Mouse (Mus musculus): Measurements from ENCODE around the gene Fsd1l. TPM values are rescaled to one million over a fixed set of nuclear protein-coding genes. Genes with fewer than 3 reads are reported as not detected.
"Not testable (repeated sequence)": the region's sequence is repeated elsewhere in the genome, so short reads cannot be mapped to it uniquely, and the experiment has no call there.

Gene Fsd1l
- polyA plus RNA-seq, 1 experiment from 2014 or later, result 0.96 TPM

GRCm38 (mm10) chr4:53715977-53716376, 84.7 kb downstream of the Fsd1l start:
- no peak for DNase-seq
- no peaks in the 10 kb centered on the region for H3K9me3 ChIP-seq (ENCODE audit: low read length)
- no peak overlapping the region for H3K4me2 ChIP-seq (ENCODE audit: low read depth, low read length)
- H3K4me1 ChIP-seq (ENCODE audit: insufficient read depth), result peaks cover 7% of the 10 kb centered on the region
- H3K27ac ChIP-seq (ENCODE audit: low read depth), result no peak overlapping the region
- ATAC-seq, result no peak
- no peak overlapping the region for H3K9ac ChIP-seq (replicated peaks)
- TF ChIP-seq EP300 (IDR thresholded peaks at IDR 0.05; ENCODE audit: low read depth), result no peak
- TF ChIP-seq CTCF (IDR thresholded peaks at IDR 0.05; ENCODE audit: low read depth), result peak; percentile 53
- no peak overlapping the region for H3K4me3 ChIP-seq (ENCODE audit: low read depth, low read length)
- no peaks in the 10 kb centered on the region for H3K36me3 ChIP-seq (replicated peaks; ENCODE audit: insufficient read depth, low read length)
- no peaks in the 10 kb centered on the region for H3K27me3 ChIP-seq (ENCODE audit: insufficient read depth, low read length)

- Histone ChIP-seq H3K4me2 (ENCODE audit: low read depth, low read length) (no peak overlapping the region), H3K4me1 (ENCODE audit: insufficient read depth) (peaks cover 7% of the 10 kb centered on the region), H3K27ac (ENCODE audit: low read depth) (no peak overlapping the region), H3K9ac (replicated peaks) (no peak overlapping the region), H3K4me3 (ENCODE audit: low read depth, low read length) (no peak overlapping the region), H3K9me3 (ENCODE audit: low read length) (no peaks in the 10 kb centered on the region), H3K27me3 (ENCODE audit: insufficient read depth, low read length) (no peaks in the 10 kb centered on the region), H3K36me3 (replicated peaks; ENCODE audit: insufficient read depth, low read length) (no peaks in the 10 kb centered on the region)
- ATAC-seq (no peak), DNase-seq (no peak)
- TF ChIP-seq CTCF (IDR thresholded peaks at IDR 0.05; ENCODE audit: low read depth) (no peak), EP300 (IDR thresholded peaks at IDR 0.05; ENCODE audit: low read depth) (no peak)
- WGBS (ENCODE audit: insufficient replicate concordance), result 69% methylated on average over 4 of the region's 4 CpGs
Measured at GRCm38 (mm10) chr4:53717546-53717945, 86.3 kb downstream of the Fsd1l start.

GRCm38 (mm10) chr4:53718261-53718660, 87.0 kb downstream of the Fsd1l start:
- WGBS (ENCODE audit: insufficient replicate concordance), result 58% methylated on average over 5 of the region's 5 CpGs
- DNase-seq, result no peak

GRCm38 (mm10) chr4:53722506-53722905, 91.2 kb downstream of the Fsd1l start:
- ATAC-seq (no peak), DNase-seq (no peak)
- Histone ChIP-seq H3K27me3 (ENCODE audit: insufficient read depth, low read length) (no peaks in the 10 kb centered on the region), H3K4me3 (ENCODE audit: low read depth, low read length) (no peak overlapping the region), H3K27ac (ENCODE audit: low read depth) (no peak overlapping the region), H3K9me3 (ENCODE audit: low read length) (no peaks in the 10 kb centered on the region), H3K4me2 (ENCODE audit: low read depth, low read length) (no peak overlapping the region), H3K36me3 (replicated peaks; ENCODE audit: insufficient read depth, low read length) (no peaks in the 10 kb centered on the region), H3K9ac (replicated peaks) (no peak overlapping the region), H3K4me1 (ENCODE audit: insufficient read depth) (no peaks in the 10 kb centered on the region)
- TF ChIP-seq CTCF (IDR thresholded peaks at IDR 0.05; ENCODE audit: low read depth) (no peak), EP300 (IDR thresholded peaks at IDR 0.05; ENCODE audit: low read depth) (no peak)
- 92% methylated on average over 4 of the region's 4 CpGs for WGBS (ENCODE audit: insufficient replicate concordance)

More at GRCm38 (mm10) chr4:53718261-53718660, 87.0 kb downstream of the Fsd1l start:
- ATAC-seq, result no peak
- Histone ChIP-seq H3K27me3 (ENCODE audit: insufficient read depth, low read length) (no peaks in the 10 kb centered on the region), H3K4me3 (ENCODE audit: low read depth, low read length) (no peak overlapping the region), H3K4me2 (ENCODE audit: low read depth, low read length) (no peak overlapping the region), H3K9me3 (ENCODE audit: low read length) (no peaks in the 10 kb centered on the region), H3K9ac (replicated peaks) (no peak overlapping the region), H3K27ac (ENCODE audit: low read depth) (no peak overlapping the region), H3K4me1 (ENCODE audit: insufficient read depth) (peaks cover 7% of the 10 kb centered on the region), H3K36me3 (replicated peaks; ENCODE audit: insufficient read depth, low read length) (no peaks in the 10 kb centered on the region)
- TF ChIP-seq EP300 (IDR thresholded peaks at IDR 0.05; ENCODE audit: low read depth) (no peak), CTCF (IDR thresholded peaks at IDR 0.05; ENCODE audit: low read depth) (no peak)

- not testable (repeated sequence) for DNase-seq; H3K36me3 ChIP-seq (replicated peaks; ENCODE audit: insufficient read depth, low read length); ATAC-seq; H3K4me3 ChIP-seq (ENCODE audit: low read depth, low read length); H3K27ac ChIP-seq (ENCODE audit: low read depth); H3K27me3 ChIP-seq (ENCODE audit: insufficient read depth, low read length); H3K9ac ChIP-seq (replicated peaks); H3K9me3 ChIP-seq (ENCODE audit: low read length); H3K4me1 ChIP-seq (ENCODE audit: insufficient read depth); H3K4me2 ChIP-seq (ENCODE audit: low read depth, low read length)
- WGBS (ENCODE audit: insufficient replicate concordance), result 90% methylated on average over 2 of the region's 2 CpGs
Measured at GRCm38 (mm10) chr4:53726100-53726499, 94.8 kb downstream of the Fsd1l start.

- Histone ChIP-seq H3K9ac (replicated peaks) (no peak overlapping the region), H3K4me2 (ENCODE audit: low read depth, low read length) (no peak overlapping the region), H3K4me3 (ENCODE audit: low read depth, low read length) (no peak overlapping the region), H3K4me1 (ENCODE audit: insufficient read depth) (no peaks in the 10 kb centered on the region), H3K9me3 (ENCODE audit: low read length) (no peaks in the 10 kb centered on the region), H3K36me3 (replicated peaks; ENCODE audit: insufficient read depth, low read length) (0 out of 2 replicates have a peak, but pooled peaks cover 3% of the 10 kb centered on the region), H3K27me3 (ENCODE audit: insufficient read depth, low read length) (no peaks in the 10 kb centered on the region), H3K27ac (ENCODE audit: low read depth) (no peak overlapping the region)
- DNase-seq, result no peak
- no peak for ATAC-seq
- WGBS (ENCODE audit: insufficient replicate concordance), result 80% methylated on average over 1 of the region's 1 CpGs
- no peak for TF ChIP-seq CTCF (IDR thresholded peaks at IDR 0.05; ENCODE audit: low read depth)
- no peak for TF ChIP-seq EP300 (IDR thresholded peaks at IDR 0.05; ENCODE audit: low read depth)
Measured at GRCm38 (mm10) chr4:53728121-53728520, 96.8 kb downstream of the Fsd1l start.
